Mouse (Mus musculus): ENCODE measurements around the gene Kdf1. TPM values are rescaled to one million over a fixed set of nuclear protein-coding genes. Genes with fewer than 3 reads are reported as not detected.

The Kdf1 gene
- 0.18 and 0.41 TPM in 2 replicates for polyA plus RNA-seq (2015; fragmentation: Nextera tagmentation; extraction: Ambion mirVana)

GRCm38 (mm10) chr4:133518601-133519368 lies at the start of gene Kdf1:
Gene Kdf1 (plus strand): TSS chr4:133518963.
- 4% methylated on average over 68 of the region's 69 CpGs for WGBS
- Histone ChIP-seq H3K4me3 (peak within 1 kb of the TSS; percentile 30), H3K27me3 (peaks cover 46% of the 10 kb centered on the region), H3K4me2 (replicated peaks) (peak within 1 kb of the TSS; percentile 38), H3K27ac (replicated peaks) (no peak within 1 kb of the TSS), H3K9ac (replicated peaks) (no peak within 1 kb of the TSS), H3K36me3 (no peaks in the 10 kb centered on the region), H3K4me1 (peaks cover 8% of the 10 kb centered on the region), H3K9me3 (no peaks in the 10 kb centered on the region)
- ATAC-seq (replicated peaks): no peak

GRCm38 (mm10) chr4:133469122-133469521 lies 49.6 kb upstream of the Kdf1 start:
- Histone ChIP-seq H3K4me2 (replicated peaks) (no peak overlapping the region), H3K36me3 (no peaks in the 10 kb centered on the region), H3K9ac (replicated peaks) (no peak overlapping the region), H3K27ac (replicated peaks) (no peak overlapping the region), H3K9me3 (no peaks in the 10 kb centered on the region), H3K4me1 (peaks cover 7% of the 10 kb centered on the region), H3K27me3 (0 out of 2 replicates have a peak, but pooled peaks cover 5% of the 10 kb centered on the region), H3K4me3 (no peak overlapping the region)
- no peak for ATAC-seq (replicated peaks)
- WGBS: 20% methylated on average over 12 of the region's 12 CpGs

- no peak overlapping the region for H3K9ac ChIP-seq (replicated peaks)
- H3K4me1 ChIP-seq: peaks cover 7% of the 10 kb centered on the region
- 0 out of 2 replicates have a peak, but pooled peaks cover 5% of the 10 kb centered on the region for H3K27me3 ChIP-seq
- ATAC-seq (replicated peaks): no peak
- no peak overlapping the region for H3K27ac ChIP-seq (replicated peaks)
- H3K4me2 ChIP-seq (replicated peaks): no peak overlapping the region
- no peaks in the 10 kb centered on the region for H3K36me3 ChIP-seq
- H3K4me3 ChIP-seq: no peak overlapping the region
- 80% methylated on average over 7 of the region's 7 CpGs for WGBS
- no peaks in the 10 kb centered on the region for H3K9me3 ChIP-seq
These were observed 47.5 kb upstream of the Kdf1 start for GRCm38 (mm10) chr4:133471135-133471821.

GRCm38 (mm10) chr4:133473833-133474232 lies 44.9 kb upstream of the Kdf1 start:
- Histone ChIP-seq H3K4me3 (no peak overlapping the region), H3K27ac (replicated peaks) (no peak overlapping the region), H3K27me3 (peaks cover 14% of the 10 kb centered on the region; the same call in 1 of the 2 replicates), H3K4me1 (no peaks in the 10 kb centered on the region), H3K9ac (replicated peaks) (no peak overlapping the region), H3K9me3 (no peaks in the 10 kb centered on the region), H3K4me2 (replicated peaks) (no peak overlapping the region), H3K36me3 (no peaks in the 10 kb centered on the region)
- ATAC-seq (replicated peaks): no peak
- 68% methylated on average over 2 of the region's 2 CpGs for WGBS

GRCm38 (mm10) chr4:133479458-133480184 lies 39.1 kb upstream of the Kdf1 start, which contains the start of gene Tent5b:
Gene Tent5b (plus strand): TSS chr4:133480132.
- Histone ChIP-seq H3K9me3 (no peaks in the 10 kb centered on the region), H3K4me2 (replicated peaks) (peak within 1 kb of the TSS; percentile 48), H3K27me3 (peaks cover 47% of the 10 kb centered on the region), H3K27ac (replicated peaks) (no peak within 1 kb of the TSS), H3K36me3 (no peaks in the 10 kb centered on the region), H3K4me1 (peaks cover 17% of the 10 kb centered on the region), H3K4me3 (peak within 1 kb of the TSS; percentile 40), H3K9ac (replicated peaks) (no peak within 1 kb of the TSS)
- ATAC-seq (replicated peaks): peak; percentile 97
- 4% methylated on average over 29 of the region's 29 CpGs for WGBS

- peak overlapping the region; percentile 40 for H3K4me3 ChIP-seq
- H3K4me1 ChIP-seq: peaks cover 17% of the 10 kb centered on the region
- H3K27ac ChIP-seq (replicated peaks): no peak overlapping the region
- H3K4me2 ChIP-seq (replicated peaks): peak overlapping the region; percentile 48
- ATAC-seq (replicated peaks): no peak
- H3K9ac ChIP-seq (replicated peaks): no peak overlapping the region
- peaks cover 49% of the 10 kb centered on the region for H3K27me3 ChIP-seq
- WGBS: 3% methylated on average over 34 of the region's 34 CpGs
- no peaks in the 10 kb centered on the region for H3K9me3 ChIP-seq
- no peaks in the 10 kb centered on the region for H3K36me3 ChIP-seq
These were observed 38.6 kb upstream of the Kdf1 start for GRCm38 (mm10) chr4:133480185-133480537.

GRCm38 (mm10) chr4:133480754-133481153 lies 38.0 kb upstream of the Kdf1 start:
- Histone ChIP-seq H3K9me3 (no peaks in the 10 kb centered on the region), H3K27ac (replicated peaks) (no peak overlapping the region), H3K9ac (replicated peaks) (no peak overlapping the region), H3K4me2 (replicated peaks) (no peak overlapping the region), H3K36me3 (no peaks in the 10 kb centered on the region), H3K27me3 (peaks cover 49% of the 10 kb centered on the region), H3K4me3 (no peak overlapping the region), H3K4me1 (peaks cover 17% of the 10 kb centered on the region)
- WGBS: 54% methylated on average over 6 of the region's 6 CpGs
- ATAC-seq (replicated peaks): no peak

GRCm38 (mm10) chr4:133481488-133481887 lies 37.3 kb upstream of the Kdf1 start:
- 40% methylated on average over 4 of the region's 4 CpGs for WGBS
- Histone ChIP-seq H3K4me3 (no peak overlapping the region), H3K9me3 (no peaks in the 10 kb centered on the region), H3K36me3 (no peaks in the 10 kb centered on the region), H3K4me2 (replicated peaks) (no peak overlapping the region), H3K9ac (replicated peaks) (no peak overlapping the region), H3K27me3 (peaks cover 49% of the 10 kb centered on the region), H3K27ac (replicated peaks) (no peak overlapping the region), H3K4me1 (peaks cover 17% of the 10 kb centered on the region)
- no peak for ATAC-seq (replicated peaks)

GRCm38 (mm10) chr4:133482479-133482878 lies 36.3 kb upstream of the Kdf1 start:
- Histone ChIP-seq H3K27ac (replicated peaks) (no peak overlapping the region), H3K9me3 (no peaks in the 10 kb centered on the region), H3K36me3 (no peaks in the 10 kb centered on the region), H3K27me3 (peaks cover 49% of the 10 kb centered on the region), H3K9ac (replicated peaks) (no peak overlapping the region), H3K4me1 (peaks cover 17% of the 10 kb centered on the region), H3K4me3 (no peak overlapping the region), H3K4me2 (replicated peaks) (no peak overlapping the region)
- WGBS: 87% methylated on average over 3 of the region's 3 CpGs
- ATAC-seq (replicated peaks): no peak

- ATAC-seq (replicated peaks): no peak
- no peak overlapping the region for H3K9ac ChIP-seq (replicated peaks)
- H3K4me1 ChIP-seq: peaks cover 16% of the 10 kb centered on the region
- H3K4me3 ChIP-seq: no peak overlapping the region
- no peak overlapping the region for H3K27ac ChIP-seq (replicated peaks)
- WGBS: 12% methylated on average over 22 of the region's 22 CpGs
- no peak overlapping the region for H3K4me2 ChIP-seq (replicated peaks)
- peaks cover 37% of the 10 kb centered on the region for H3K27me3 ChIP-seq
- no peaks in the 10 kb centered on the region for H3K9me3 ChIP-seq
- H3K36me3 ChIP-seq: no peaks in the 10 kb centered on the region
These were observed 34.3 kb upstream of the Kdf1 start for GRCm38 (mm10) chr4:133484266-133485025.

GRCm38 (mm10) chr4:133485691-133486425 lies 32.9 kb upstream of the Kdf1 start:
- Histone ChIP-seq H3K9me3 (no peaks in the 10 kb centered on the region), H3K4me1 (peaks cover 6% of the 10 kb centered on the region; the same call in 1 of the 2 replicates), H3K4me2 (replicated peaks) (no peak overlapping the region), H3K27ac (replicated peaks) (no peak overlapping the region), H3K36me3 (no peaks in the 10 kb centered on the region), H3K4me3 (no peak overlapping the region), H3K9ac (replicated peaks) (no peak overlapping the region), H3K27me3 (peaks cover 26% of the 10 kb centered on the region)
- ATAC-seq (replicated peaks): no peak
- 92% methylated on average over 28 of the region's 28 CpGs for WGBS
